Mouse (Mus musculus) thymus, postnatal 4 days (tissue): ENCODE measurements around the gene Srsf10.
A peak's percentile ranks its signal among the peaks of the same experiment; 100 is the strongest.

Experiments used
- DNase-seq: peaks from one replicate; pipeline ENCODE4 v3.0.0; 2021

Srsf10 gene

GRCm38 (mm10) chr4:135886184-135886583, 30.6 kb downstream of the Srsf10 start:
- DNase-seq: no peak

- peak; percentile 6 for DNase-seq
Observed at GRCm38 (mm10) chr4:135888448-135889057, 33.0 kb downstream of the Srsf10 start.

- peak; percentile 7 for DNase-seq
Observed at GRCm38 (mm10) chr4:135889146-135889883, 33.8 kb downstream of the Srsf10 start.

GRCm38 (mm10) chr4:135889884-135890283, 34.3 kb downstream of the Srsf10 start:
- DNase-seq: peak; percentile 93

- DNase-seq: no peak
Observed at GRCm38 (mm10) chr4:135891539-135891938, 36.0 kb downstream of the Srsf10 start.

- no peak for DNase-seq
Observed at GRCm38 (mm10) chr4:135892884-135893283, 37.3 kb downstream of the Srsf10 start.

- DNase-seq: peak; percentile 59
Observed at GRCm38 (mm10) chr4:135895071-135895571, 39.6 kb downstream of the Srsf10 start, which contains the start of gene Cnr2. Gene Cnr2 (plus strand): TSS chr4:135895394.

- DNase-seq: peak; percentile 43
Observed at GRCm38 (mm10) chr4:135896157-135896556, 40.6 kb downstream of the Srsf10 start.

GRCm38 (mm10) chr4:135898380-135899049, 43.0 kb downstream of the Srsf10 start:
- DNase-seq: peak; percentile 67

- no peak for DNase-seq
Observed at GRCm38 (mm10) chr4:135899050-135899448, 43.5 kb downstream of the Srsf10 start.

GRCm38 (mm10) chr4:135900008-135900407, 44.5 kb downstream of the Srsf10 start:
- no peak for DNase-seq

- no peak for DNase-seq
Observed at GRCm38 (mm10) chr4:135902606-135903242, 47.2 kb downstream of the Srsf10 start.

GRCm38 (mm10) chr4:135904810-135905209, 49.3 kb downstream of the Srsf10 start:
- DNase-seq: no peak

- DNase-seq: no peak
Observed at GRCm38 (mm10) chr4:135906633-135907032, 51.1 kb downstream of the Srsf10 start.

GRCm38 (mm10) chr4:135909326-135910066, 53.9 kb downstream of the Srsf10 start:
- no peak for DNase-seq

GRCm38 (mm10) chr4:135911531-135911930, 56.0 kb downstream of the Srsf10 start:
- DNase-seq: no peak

GRCm38 (mm10) chr4:135912164-135912563, 56.6 kb downstream of the Srsf10 start:
- DNase-seq: no peak

GRCm38 (mm10) chr4:135912835-135913234, 57.3 kb downstream of the Srsf10 start:
- DNase-seq: no peak

GRCm38 (mm10) chr4:135913433-135913832, 57.9 kb downstream of the Srsf10 start:
- no peak for DNase-seq

GRCm38 (mm10) chr4:135918635-135919279, 63.2 kb downstream of the Srsf10 start:
- no peak for DNase-seq

GRCm38 (mm10) chr4:135919280-135919639, 63.7 kb downstream of the Srsf10 start:
- no peak for DNase-seq
